Mouse (Mus musculus) MEL (cell line): Measurements from ENCODE around the gene Cd247. TPM values are rescaled to one million over a fixed set of nuclear protein-coding genes. Genes with fewer than 3 reads are reported as not detected.

ENCODE experiments used
- DNase-seq: peaks from one replicate; pipeline ENCODE4 v3.0.0; 2011; ENCODE audit warnings: low read depth, low spot score
- H3K27ac ChIP-seq: 2 replicates; pipeline ENCODE4 v1.5.1; 2012; ENCODE audit warnings: low read depth, mild to moderate bottlenecking, control low read depth, low read length, moderate library complexity; ENCODE audit not compliant: control insufficient read depth
- H3K27me3 ChIP-seq, 2 experiments: fragments of 150-350 bp in 1 of 2; sonication (generic) in 1 of 2; 2 replicates each; pipeline ENCODE4 v1.6.1; 2012; ENCODE audit warnings: low read length in 2 of 2, mild to moderate bottlenecking in 2 of 2, improper control_type of control experiment in 1 of 2, moderate library complexity in 1 of 2; ENCODE audit not compliant: insufficient read depth in 2 of 2, control insufficient read depth in 1 of 2
- H3K36me3 ChIP-seq, 2 experiments: 2 replicates each; pipeline ENCODE4 v1.6.1; 2012 to 2014; ENCODE audit warnings: low read length in 2 of 2, improper control_type of control experiment in 1 of 2, inconsistent platforms in 1 of 2, mild to moderate bottlenecking in 1 of 2; ENCODE audit not compliant: insufficient read depth in 2 of 2, control insufficient read depth in 1 of 2
- H3K4me1 ChIP-seq, 2 experiments: fragments of 150-350 bp in 1 of 2; sonication (generic) in 1 of 2; 2 replicates each; pipeline ENCODE4 v1.6.1; 2012; ENCODE audit warnings: low read length in 2 of 2, improper control_type of control experiment in 1 of 2, mild to moderate bottlenecking in 1 of 2; ENCODE audit not compliant: insufficient read depth in 2 of 2, control insufficient read depth in 1 of 2
- H3K4me3 ChIP-seq, 2 experiments: fragments of 150-350 bp in 1 of 2; sonication (generic) in 1 of 2; 2 replicates each; pipeline ENCODE4 v1.5.1; 2012; ENCODE audit warnings: low read depth in 2 of 2, low read length in 2 of 2, mild to moderate bottlenecking in 2 of 2, moderate library complexity in 2 of 2, control low read depth in 1 of 2, improper control_type of control experiment in 1 of 2; ENCODE audit not compliant: control insufficient read depth in 1 of 2, insufficient read depth in 1 of 2
- H3K79me2 ChIP-seq: 2 replicates; pipeline ENCODE4 v1.6.1; 2012; ENCODE audit warnings: mild to moderate bottlenecking, low read length, moderate library complexity; ENCODE audit not compliant: control insufficient read depth, poor library complexity, insufficient read depth
- H3K9ac ChIP-seq: 2 replicates; pipeline ENCODE4 v1.6.1; 2012; ENCODE audit warnings: low read depth, mild to moderate bottlenecking, control low read depth, low read length, moderate library complexity; ENCODE audit not compliant: control insufficient read depth, poor library complexity, severe bottlenecking
- H3K9me3 ChIP-seq: fragments of 150-350 bp; sonication (generic); replicated peaks from 2 replicates; pipeline ENCODE4 v1.6.1; 2012; ENCODE audit warnings: mild to moderate bottlenecking, low read length, improper control_type of control experiment, moderate library complexity; ENCODE audit not compliant: insufficient read depth
- CHD1 ChIP-seq: IDR thresholded peaks from 2 replicates; pipeline ENCODE4 v1.6.1; 2012; ENCODE audit warnings: low read depth, mild to moderate bottlenecking, inconsistent platforms, low read length, improper control_type of control experiment
- CHD2 ChIP-seq: IDR thresholded peaks from 2 replicates; pipeline ENCODE4 v1.6.1; 2011; ENCODE audit warnings: low read length, improper control_type of control experiment
- CTCF ChIP-seq, 3 experiments: IDR thresholded peaks in 2 of 3; conservative IDR thresholded peaks in 1 of 3; 2 replicates each; pipeline ENCODE4 v1.5.1; 2011 to 2012; ENCODE audit warnings: low read length in 3 of 3, low read depth in 2 of 3, mild to moderate bottlenecking in 2 of 3, improper control_type of control experiment in 1 of 3, inconsistent platforms in 1 of 3, mixed read lengths in 1 of 3, moderate library complexity in 1 of 3; ENCODE audit not compliant: control insufficient read depth in 1 of 3, insufficient read depth in 1 of 3, poor library complexity in 1 of 3, severe bottlenecking in 1 of 3
- E2F4 ChIP-seq: IDR thresholded peaks from 2 replicates; pipeline ENCODE4 v1.6.1; 2011; ENCODE audit warnings: low read depth, low read length, improper control_type of control experiment, borderline replicate concordance
- GABPA ChIP-seq: IDR thresholded peaks from 2 replicates; pipeline ENCODE4 v1.6.1; 2012; ENCODE audit warnings: low read depth, mild to moderate bottlenecking, inconsistent platforms, low read length, improper control_type of control experiment, moderate library complexity
- GATA1 ChIP-seq: IDR thresholded peaks from 2 replicates; pipeline ENCODE4 v1.6.1; 2011; ENCODE audit warnings: low read depth, low read length, improper control_type of control experiment
- JUND ChIP-seq: IDR thresholded peaks from 2 replicates; pipeline ENCODE4 v1.6.1; 2011; ENCODE audit warnings: low read depth, mild to moderate bottlenecking, improper control_type of control experiment, low read length
- KAT2A ChIP-seq: conservative IDR thresholded peaks from 2 replicates; pipeline ENCODE4 v1.6.1; 2012; ENCODE audit warnings: low read depth, low read length, improper control_type of control experiment, inconsistent platforms
- MAFK ChIP-seq: IDR thresholded peaks from 2 replicates; pipeline ENCODE4 v1.6.1; 2011; ENCODE audit warnings: low read depth, mild to moderate bottlenecking, low read length, improper control_type of control experiment, borderline replicate concordance
- MAX ChIP-seq: IDR thresholded peaks from 2 replicates; pipeline ENCODE4 v1.6.1; 2011; ENCODE audit warnings: low read length, improper control_type of control experiment
- MAZ ChIP-seq: IDR thresholded peaks from 2 replicates; pipeline ENCODE4 v1.6.1; 2012; ENCODE audit warnings: low read depth, mild to moderate bottlenecking, inconsistent platforms, low read length, improper control_type of control experiment
- MXI1 ChIP-seq: IDR thresholded peaks from 2 replicates; pipeline ENCODE4 v1.6.1; 2011; ENCODE audit warnings: mild to moderate bottlenecking, low read depth, low read length, improper control_type of control experiment
- NELFE ChIP-seq: IDR thresholded peaks from 2 replicates; pipeline ENCODE4 v1.6.1; 2011; ENCODE audit warnings: low read depth, low read length, improper control_type of control experiment
- NRF1 ChIP-seq: IDR thresholded peaks from 2 replicates; pipeline ENCODE4 v1.6.1; 2014; ENCODE audit warnings: low read depth, mild to moderate bottlenecking, inconsistent platforms, low read length, improper control_type of control experiment, moderate library complexity; ENCODE audit not compliant: poor library complexity, insufficient read depth, severe bottlenecking
- POLR2A ChIP-seq, 2 experiments: IDR thresholded peaks; 2 replicates each; pipeline ENCODE4 v1.6.1; 2011 to 2012; ENCODE audit warnings: low read length in 2 of 2, mild to moderate bottlenecking in 2 of 2, control low read depth in 1 of 2, improper control_type of control experiment in 1 of 2, low read depth in 1 of 2, moderate library complexity in 1 of 2; ENCODE audit not compliant: control insufficient read depth in 1 of 2, insufficient read depth in 1 of 2, poor library complexity in 1 of 2
- POLR2AphosphoS2 ChIP-seq: IDR thresholded peaks from 2 replicates; pipeline ENCODE4 v1.6.1; 2011; ENCODE audit warnings: low read length, improper control_type of control experiment
- SMC3 ChIP-seq: IDR thresholded peaks from 2 replicates; pipeline ENCODE4 v1.6.1; 2011; ENCODE audit warnings: low read depth, low read length, improper control_type of control experiment
- TAL1 ChIP-seq: IDR thresholded peaks from 2 replicates; pipeline ENCODE4 v1.6.1; 2012; ENCODE audit warnings: mild to moderate bottlenecking, inconsistent platforms, low read length, moderate library complexity, mixed read lengths
- TBP ChIP-seq: IDR thresholded peaks from 2 replicates; pipeline ENCODE4 v1.8.0; 2011; ENCODE audit warnings: low read depth, low read length, improper control_type of control experiment
- TCF12 ChIP-seq: IDR thresholded peaks from 2 replicates; pipeline ENCODE4 v1.6.1; 2014; ENCODE audit warnings: low read depth, mild to moderate bottlenecking, inconsistent platforms, low read length, improper control_type of control experiment, moderate library complexity
- UBTF ChIP-seq: IDR thresholded peaks from 2 replicates; pipeline ENCODE4 v1.6.1; 2012; ENCODE audit warnings: low read depth, mild to moderate bottlenecking, inconsistent platforms, low read length, improper control_type of control experiment, moderate library complexity, borderline replicate concordance; ENCODE audit not compliant: insufficient read depth
- USF2 ChIP-seq, 2 experiments: IDR thresholded peaks; 2 replicates each; pipeline ENCODE4 v1.6.1; 2011 to 2012; ENCODE audit warnings: improper control_type of control experiment in 2 of 2, low read length in 2 of 2, borderline replicate concordance in 1 of 2, inconsistent platforms in 1 of 2, low read depth in 1 of 2, mild to moderate bottlenecking in 1 of 2; ENCODE audit not compliant: insufficient read depth in 1 of 2
- ZC3H11A ChIP-seq: IDR thresholded peaks from 2 replicates; pipeline ENCODE4 v1.6.1; 2012; ENCODE audit warnings: low read depth, mild to moderate bottlenecking, inconsistent platforms, low read length, improper control_type of control experiment
- ZKSCAN1 ChIP-seq: IDR thresholded peaks from 2 replicates; pipeline ENCODE4 v1.6.1; 2012; ENCODE audit warnings: low read depth, mild to moderate bottlenecking, inconsistent platforms, low read length, improper control_type of control experiment, moderate library complexity
- polyA plus RNA-seq, 2 experiments: library from polyadenylated mRNA; stranded (reverse) in 1 of 2; unstranded in 1 of 2; fragments of >175 nt in 1 of 2; fragments of >200 nt in 1 of 2; gene quantifications; 2 replicates each; pipeline versions ENCODE4 v1.2.1 to v1.2.4; 2012; ENCODE audit warnings: low replicate concordance in 2 of 2, low read depth in 1 of 2; ENCODE audit not compliant: insufficient read length in 2 of 2, insufficient read depth in 1 of 2, missing spikeins in 1 of 2
- total RNA-seq: library from RNA; depleted of rRNA; stranded (reverse); fragments of 300-350 nt; gene quantifications from 2 replicates; pipeline ENCODE4 v1.2.3, GENCODE M21; 2012

The Cd247 gene
- total and polyA plus RNA-seq, 3 experiments: 1.3 to 1.7 TPM; not detected in 1

- no peak overlapping the region for H3K4me3 ChIP-seq
- no peaks in the 10 kb centered on the region for H3K79me2 ChIP-seq
- no peaks in the 10 kb centered on the region for H3K9me3 ChIP-seq
- H3K27ac ChIP-seq: no peak overlapping the region
- no peaks in the 10 kb centered on the region for H3K27me3 ChIP-seq
- no peaks in the 10 kb centered on the region for H3K4me1 ChIP-seq
- peak; percentile 14 for DNase-seq
- no peak overlapping the region for H3K9ac ChIP-seq
- no peaks in the 10 kb centered on the region; a peak in 1 of 4 replicates for H3K36me3 ChIP-seq
- TF ChIP-seq POLR2A (IDR thresholded peaks at IDR 0.05; ENCODE audit: control insufficient read depth in 1 of 2, insufficient read depth in 1 of 2, low read depth in 1 of 2, low read length in 2 of 2, poor library complexity in 1 of 2): no peak
- TF ChIP-seq MAZ: no peak
- no peak for TF ChIP-seq CHD1
- TF ChIP-seq USF2 (IDR thresholded peaks at IDR 0.05; ENCODE audit: borderline replicate concordance in 1 of 2, insufficient read depth in 1 of 2, low read depth in 1 of 2, low read length in 2 of 2): no peak
- TF ChIP-seq SMC3: no peak
- no peak for TF ChIP-seq ZKSCAN1
- TF ChIP-seq KAT2A: no peak
- TF ChIP-seq NELFE: no peak
- no peak for TF ChIP-seq CTCF (IDR thresholded peaks at IDR 0.05 in 2 of 3, conservative IDR thresholded peaks at IDR 0.05 in 1 of 3; ENCODE audit: control insufficient read depth in 1 of 3, insufficient read depth in 1 of 3, low read depth in 2 of 3, low read length in 3 of 3, poor library complexity in 1 of 3, severe bottlenecking in 1 of 3)
- no peak for TF ChIP-seq MXI1
- TF ChIP-seq GABPA: no peak
- no peak for TF ChIP-seq JUND
- TF ChIP-seq TBP: no peak
- TF ChIP-seq, all 39 proteins: peak for 0
Measured at GRCm38 (mm10) chr1:165913720-165914415, 125.4 kb downstream of the Cd247 start.

- H3K4me1 ChIP-seq: no peaks in the 10 kb centered on the region
Measured at GRCm38 (mm10) chr1:165914416-165914801, 125.9 kb downstream of the Cd247 start.

More at GRCm38 (mm10) chr1:165914416-165914801, 125.9 kb downstream of the Cd247 start:
- H3K27me3 ChIP-seq: no peaks in the 10 kb centered on the region
- TF ChIP-seq MXI1 (no peak), E2F4 (no peak), MAZ (no peak), GATA1 (no peak), POLR2A (IDR thresholded peaks at IDR 0.05; ENCODE audit: control insufficient read depth in 1 of 2, insufficient read depth in 1 of 2, low read depth in 1 of 2, low read length in 2 of 2, poor library complexity in 1 of 2) (no peak), UBTF (no peak), CHD2 (no peak), ZC3H11A (no peak), CTCF (IDR thresholded peaks at IDR 0.05 in 2 of 3, conservative IDR thresholded peaks at IDR 0.05 in 1 of 3; ENCODE audit: control insufficient read depth in 1 of 3, insufficient read depth in 1 of 3, low read depth in 2 of 3, low read length in 3 of 3, poor library complexity in 1 of 3, severe bottlenecking in 1 of 3) (no peak), TAL1 (no peak), POLR2AphosphoS2 (no peak), MAFK (no peak), NRF1 (no peak), TCF12 (no peak), SMC3 (no peak), MAX (no peak)
- H3K4me3 ChIP-seq: no peak overlapping the region
- no peak overlapping the region for H3K9ac ChIP-seq
- no peak overlapping the region for H3K27ac ChIP-seq
- H3K36me3 ChIP-seq: no peaks in the 10 kb centered on the region; a peak in 1 of 4 replicates
- DNase-seq: no peak
- no peaks in the 10 kb centered on the region for H3K79me2 ChIP-seq
- no peaks in the 10 kb centered on the region for H3K9me3 ChIP-seq
